Mouse (Mus musculus) embryonic stem cell, embryonic (primary cell): ENCODE measurements around the gene Cnpy3.

Experiments
- CTCF ChIA-PET, 4 experiments: fragments of 300-600 bp in 2 of 4; fragments of 350-600 bp in 2 of 4; sonication (Branson Sonifier 250); formaldehyde crosslinking; loops; one replicate each; lab custom pipeline; 2022; ENCODE audit warnings: inconsistent platforms in 2 of 4; lab: Charles Lee
- POLR2A ChIA-PET, 4 experiments: fragments of 300-600 bp in 2 of 4; fragments of 350-600 bp in 2 of 4; sonication (Branson Sonifier 250); formaldehyde crosslinking; loops; one replicate each; lab custom pipeline; 2022; ENCODE audit warnings: antibody characterized with exemption in 4 of 4, inconsistent platforms in 1 of 4; lab: Charles Lee

Cnpy3 gene

DNA sequence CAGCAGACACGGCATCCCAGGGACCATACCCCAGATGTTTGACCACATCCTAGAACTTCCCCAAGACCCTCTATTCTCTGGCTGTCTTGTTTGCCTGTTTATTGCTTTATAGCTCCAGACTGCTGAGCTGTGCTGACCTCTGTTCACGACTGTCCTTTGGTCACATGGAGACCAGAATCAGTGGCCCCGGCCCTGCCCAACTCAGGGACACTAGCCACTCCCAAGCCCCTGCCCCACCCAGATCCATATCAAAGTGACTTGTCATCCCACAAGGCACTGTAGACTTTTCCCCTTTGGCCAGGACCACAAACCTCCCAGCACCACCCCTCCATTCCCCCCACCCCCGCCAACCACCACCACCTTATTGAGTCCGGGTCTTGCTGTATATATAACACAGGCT is 52.8 kb downstream of the Cnpy3 start:
- CTCF ChIA-PET: interaction anchor here in 2 of 4 experiments (0.5 to 1.0 kb wide), 4 partner anchors 16 to 74 kb away, joined by 3 to 5 read pairs (median 4); partner anchors contain the start of gene Cnpy3 (in 1 of the 2)

GRCm38 (mm10) chr17:46698515-46698914 is 53.5 kb downstream of the Cnpy3 start:
- CTCF ChIA-PET: interaction anchor here in 2 of 4 experiments (0.6 to 0.8 kb wide), 4 partner anchors 11 to 857 kb away, joined by 3 to 5 read pairs (median 3); no protein-coding TSS in a partner anchor
- POLR2A ChIA-PET: interaction anchor here in 3 of 4 experiments (0.6 to 18.7 kb wide), 6 partner anchors 13 to 425 kb away, joined by 3 to 197 read pairs (median 4); partner anchors contain the start of genes Klhdc3 (in 1 of the 3) and Mea1 (in 1 of the 3)

More for the DNA sequence above, 52.8 kb downstream of the Cnpy3 start:
- POLR2A ChIA-PET: interaction anchor here in 2 of 4 experiments (1.0 to 18.7 kb wide), 5 partner anchors 10 to 53 kb away, joined by 3 to 197 read pairs (median 4); partner anchors contain the start of genes Cnpy3 (in 1 of the 2), Klhdc3 (in 1 of the 2) and Mea1 (in 1 of the 2)

GRCm38 (mm10) chr17:46694517-46695063 is 57.4 kb downstream of the Cnpy3 start:
- POLR2A ChIA-PET: interaction anchor here (0.5 to 18.7 kb wide), 21 partner anchors 10 to 196 kb away, joined by 3 to 197 read pairs (median 4); partner anchors contain the start of genes Ppp2r5d (in 4 of the 4), Klhdc3 (in 2 of the 4), Mea1 (in 2 of the 4) and Rrp36 (in 1 of the 4)
- CTCF ChIA-PET: interaction anchor here in 3 of 4 experiments (0.5 to 0.9 kb wide), 6 partner anchors 14 to 58 kb away, joined by 3 to 9 read pairs (median 4); partner anchors contain the start of gene Klhdc3 (in 1 of the 3)

DNA sequence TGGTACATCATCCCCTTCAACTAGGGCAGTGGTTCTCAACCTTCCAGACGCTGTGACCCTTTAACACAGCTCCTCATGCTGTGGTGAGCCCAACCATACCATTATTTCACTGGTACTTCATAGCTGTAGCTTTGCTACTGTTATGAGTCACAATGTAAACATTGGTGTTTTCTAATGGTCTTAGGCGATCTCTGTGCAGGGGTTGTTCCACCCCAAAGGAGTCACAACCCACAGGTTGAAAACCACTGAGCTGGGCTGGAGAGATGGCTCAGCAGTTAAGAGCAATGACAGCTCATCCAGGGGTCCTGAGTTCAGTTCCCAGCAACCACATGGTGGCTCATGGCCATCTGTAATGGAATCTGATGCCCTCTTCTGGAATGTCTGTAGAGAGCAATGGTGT is 60.6 kb downstream of the Cnpy3 start:
- CTCF ChIA-PET: interaction anchor here in 1 of 4 experiments (0.6 to 0.7 kb wide), 2 partner anchors 24 to 194 kb away, joined by 3 read pairs; no protein-coding TSS in a partner anchor
- POLR2A ChIA-PET: interaction anchor here in 3 of 4 experiments (0.5 to 18.7 kb wide), 11 partner anchors 9 to 106 kb away, joined by 3 to 197 read pairs (median 5); partner anchors contain the start of genes Klhdc3 (in 3 of the 3), Ppp2r5d (in 3 of the 3), Mea1 (in 2 of the 3) and Ptk7 (in 1 of the 3)

DNA sequence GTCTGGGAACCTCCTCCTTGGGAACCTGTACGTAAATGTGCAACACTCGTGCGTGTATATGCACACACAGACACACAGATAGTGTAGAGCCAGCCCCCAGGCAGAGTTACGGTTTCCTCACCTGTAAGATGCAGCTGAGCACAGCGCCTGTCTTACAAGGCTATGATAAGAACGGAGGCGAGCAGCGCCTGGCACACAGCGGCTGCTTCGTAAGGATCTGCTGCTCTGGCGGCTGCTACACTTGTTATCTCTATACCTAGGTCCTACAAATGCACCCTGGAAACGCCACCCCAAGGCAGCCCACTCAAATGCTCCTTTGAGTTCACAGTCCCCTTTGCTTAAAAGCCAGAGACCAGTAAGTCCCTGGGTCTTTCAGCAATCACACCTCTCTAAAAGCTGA is 61.3 kb downstream of the Cnpy3 start:
- ChIA-PET CTCF (interaction anchor here in 1 of 4 experiments (0.6 kb wide), 1 partner anchor 194 kb away, joined by 3 read pairs; no protein-coding TSS in a partner anchor), POLR2A (interaction anchor here in 3 of 4 experiments (0.5 to 18.7 kb wide), 10 partner anchors 8 to 107 kb away, joined by 3 to 197 read pairs (median 8); partner anchors contain the start of genes Ppp2r5d (in 3 of the 3), Klhdc3 (in 2 of the 3), Mea1 (in 2 of the 3) and Ptk7 (in 1 of the 3))

- POLR2A ChIA-PET: interaction anchor here in 2 of 4 experiments (1.0 to 11.8 kb wide), 7 partner anchors 12 to 163 kb away, joined by 3 to 197 read pairs (median 7); partner anchors contain the start of gene Ppp2r5d (in 1 of the 2)
- CTCF ChIA-PET: no interaction called here
Measured at GRCm38 (mm10) chr17:46685913-46686312, 66.1 kb downstream of the Cnpy3 start.
